Mouse (Mus musculus): ENCODE measurements at regions not wholly inside any gene's neighbourhood (a gene's known extent, or its start where the extent isn't known, plus 50 kb on each side); places are given as distances from the start of the nearest gene placed in this dataset.

DNA sequence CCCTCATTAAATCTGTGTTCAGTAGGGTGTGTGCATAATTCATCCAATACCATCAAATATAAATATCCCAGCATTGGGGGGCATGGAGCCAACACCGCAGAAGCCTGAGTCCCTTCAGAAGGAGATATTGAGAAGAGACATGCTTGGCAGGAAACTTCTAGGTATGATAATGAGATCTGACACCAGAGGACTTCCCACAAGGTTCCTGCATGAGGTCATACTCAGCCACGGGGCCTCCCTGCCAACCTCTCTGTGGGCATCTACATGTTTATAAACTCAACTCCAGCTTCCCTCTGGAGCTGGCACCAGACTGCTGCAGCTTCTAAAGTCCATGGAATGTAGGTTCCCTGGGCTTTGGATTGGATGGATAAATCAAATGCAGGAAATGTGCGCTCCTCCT lies 587.4 kb upstream of the Kdm8 start:
- DNase-seq (ENCODE audit: low spot score in 2 of 2), result no peak

DNA sequence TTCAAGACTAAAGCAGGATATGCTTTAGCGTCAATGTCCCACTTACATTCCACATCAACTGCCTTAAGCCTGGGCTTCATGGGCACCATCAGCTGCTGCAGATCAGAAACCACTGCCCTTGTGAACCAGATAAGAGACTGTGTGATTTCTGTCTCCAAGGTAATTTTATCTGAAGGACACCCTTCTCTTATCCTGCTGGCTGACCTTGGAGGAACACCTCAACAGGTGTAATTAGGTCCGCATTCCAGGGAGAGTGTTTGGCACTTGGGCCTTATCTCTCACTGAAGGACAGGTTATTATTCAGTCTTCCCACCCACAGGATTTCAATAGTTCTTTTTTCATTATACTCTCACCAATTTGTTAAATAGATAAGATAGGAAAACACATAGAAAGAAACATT lies 583.1 kb upstream of the Kdm8 start:
- no peak for DNase-seq (ENCODE audit: low spot score in 2 of 2)

DNA sequence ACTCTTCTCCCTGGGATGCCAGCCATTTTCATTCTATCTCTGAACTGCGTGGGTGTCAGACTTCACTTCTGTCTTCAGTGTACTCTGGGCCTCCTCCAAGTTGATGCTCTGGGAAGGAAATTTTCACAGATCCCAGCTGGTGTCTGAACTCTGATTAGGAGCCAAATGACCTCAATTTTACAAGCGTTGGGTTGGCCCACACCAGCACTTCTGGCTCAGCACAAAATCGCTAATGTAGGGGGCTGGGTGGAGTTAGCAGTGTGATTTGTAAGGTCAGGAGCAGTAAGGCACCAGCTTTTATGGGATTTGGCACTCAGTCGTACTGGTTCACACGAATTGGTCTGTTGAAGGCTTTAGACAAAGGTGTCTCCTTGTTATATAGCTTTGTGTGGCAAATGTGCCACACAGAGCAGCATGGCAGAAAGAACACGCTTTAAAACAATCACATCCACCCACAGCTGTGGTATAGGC lies 576.3 kb upstream of the Kdm8 start:
- DNase-seq (ENCODE audit: low spot score in 2 of 2), result peak; percentile 49 to 70

DNA sequence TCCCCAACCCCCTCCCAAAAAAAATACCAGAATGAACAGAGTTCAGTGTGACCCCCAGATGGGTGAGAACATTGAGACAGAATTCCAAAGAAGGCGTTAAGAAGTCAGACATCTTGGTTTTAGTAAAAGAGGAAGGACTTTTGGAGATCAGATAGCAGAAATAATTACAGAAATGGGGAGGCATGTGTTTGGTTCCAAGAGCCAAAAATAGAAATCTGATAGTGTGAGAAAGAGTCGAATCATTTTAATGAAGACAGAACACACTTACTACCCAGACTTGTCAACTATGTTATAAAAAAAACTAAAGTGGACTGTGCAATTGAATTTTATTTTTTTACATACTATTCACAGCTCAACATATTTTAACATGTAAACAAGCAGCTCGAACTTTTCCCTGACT lies 575.9 kb upstream of the Kdm8 start:
- DNase-seq (ENCODE audit: low spot score in 2 of 2), result no peak

DNA sequence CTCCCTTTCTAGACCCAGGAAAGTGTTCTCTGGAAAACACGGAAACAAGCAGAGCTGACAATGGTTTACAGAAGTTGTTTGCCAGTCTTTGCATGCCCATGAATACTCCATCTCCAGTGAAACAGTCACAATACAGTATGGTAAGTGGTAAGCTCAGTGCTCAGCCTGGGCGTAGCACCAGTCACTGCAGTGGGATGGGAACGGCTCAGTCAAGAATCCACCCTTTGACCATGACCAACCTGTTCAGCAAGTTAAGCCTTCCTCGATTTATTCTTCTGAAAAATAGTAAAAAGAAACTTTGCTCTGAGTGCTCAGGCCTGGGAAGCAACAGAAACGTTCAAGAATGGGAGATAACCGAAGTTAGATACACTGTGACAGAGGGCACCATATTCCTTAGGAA lies 563.7 kb upstream of the Kdm8 start:
- no peak for DNase-seq (ENCODE audit: low spot score in 2 of 2)

DNA sequence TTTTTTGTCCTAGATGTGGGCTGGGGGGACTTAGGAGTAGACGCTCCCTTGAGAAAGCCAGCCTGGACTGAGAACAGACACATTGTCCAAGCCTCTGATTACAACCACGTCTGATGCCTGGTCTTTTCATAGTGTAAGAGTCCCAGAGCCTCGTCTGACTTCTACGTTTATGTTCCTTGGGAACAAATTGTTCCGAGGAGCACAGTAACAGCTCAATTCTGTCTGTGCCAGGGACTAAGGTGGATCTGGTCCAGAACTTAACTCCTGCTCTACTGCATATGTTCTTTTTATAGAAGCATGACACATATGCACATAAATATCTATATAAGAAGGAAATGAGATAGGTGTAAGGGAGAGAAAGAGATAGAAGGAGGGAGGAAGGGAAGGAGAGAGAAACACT lies 537.2 kb upstream of the Kdm8 start:
- no peak for DNase-seq (ENCODE audit: low spot score in 2 of 2)

DNA sequence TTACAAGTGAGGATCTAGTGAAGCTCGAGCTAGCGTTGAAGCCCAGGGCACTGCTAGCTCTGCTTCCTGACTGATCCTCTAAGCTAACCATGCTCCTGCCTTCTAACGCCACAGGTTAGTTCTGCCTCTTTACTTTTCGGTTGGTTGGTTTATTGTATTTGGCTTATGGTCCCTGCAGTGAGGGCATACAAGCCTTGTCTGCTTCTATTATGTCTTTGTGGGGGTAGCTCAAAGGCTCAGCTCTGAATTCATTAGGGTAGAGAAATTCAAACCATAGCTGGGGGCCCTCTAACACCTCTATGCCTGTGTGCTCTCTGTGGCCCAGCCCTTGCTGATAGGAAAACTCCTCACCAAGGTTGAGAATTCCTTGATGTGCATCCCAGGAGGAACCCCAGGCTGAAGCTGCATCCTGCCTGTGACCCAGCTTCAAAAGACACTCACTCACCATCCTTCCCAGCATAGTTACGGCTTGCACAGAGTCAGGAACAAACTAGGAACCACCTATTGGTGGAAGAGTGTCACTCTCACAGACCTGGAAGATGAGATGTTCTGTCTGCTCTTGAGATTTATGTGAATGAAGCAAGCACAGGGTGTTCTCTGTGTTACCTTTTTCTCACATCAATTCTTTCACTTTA lies 536.7 kb upstream of the Kdm8 start:
- no peak for DNase-seq (ENCODE audit: low spot score in 2 of 2)

DNA sequence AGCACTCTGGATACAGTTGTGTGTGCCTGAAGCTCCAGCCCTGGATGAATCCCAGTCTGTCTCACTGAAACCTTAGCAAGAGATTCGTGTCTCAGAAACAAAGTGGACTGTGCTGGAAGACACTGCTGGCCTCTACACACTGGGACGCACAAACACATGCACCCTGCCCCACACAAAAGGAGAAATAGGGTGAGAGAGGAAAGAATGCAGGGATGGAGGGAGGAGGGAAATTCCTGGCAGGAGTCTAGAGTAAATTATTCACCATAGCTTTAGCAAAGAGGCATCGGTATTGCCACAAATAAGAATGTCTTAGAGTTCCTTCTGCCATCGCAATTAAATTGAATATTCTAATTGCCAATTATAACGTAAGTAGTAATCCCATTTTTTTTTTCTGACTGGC lies 530.4 kb upstream of the Kdm8 start:
- no peak for DNase-seq (ENCODE audit: low spot score in 2 of 2)

DNA sequence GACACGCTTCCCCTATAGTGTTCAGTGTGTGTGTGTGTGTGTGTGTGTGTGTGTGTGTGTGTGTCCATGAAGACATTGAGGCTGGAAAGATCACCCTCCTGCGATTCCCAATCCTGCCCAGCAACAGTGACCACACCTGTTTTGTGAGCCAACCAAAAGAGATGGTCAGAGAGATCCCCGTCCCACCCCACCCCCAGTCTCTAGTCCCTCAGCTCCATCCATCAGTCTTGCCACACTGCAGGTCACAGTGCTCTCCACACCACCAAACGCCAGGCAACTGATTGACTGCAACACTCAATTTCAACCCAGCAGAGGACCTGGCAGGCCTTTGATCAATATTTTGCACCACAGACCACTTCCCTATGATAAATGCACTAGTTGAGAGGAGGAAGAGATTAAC lies 530.0 kb upstream of the Kdm8 start:
- no peak for DNase-seq (ENCODE audit: low spot score in 2 of 2)

DNA sequence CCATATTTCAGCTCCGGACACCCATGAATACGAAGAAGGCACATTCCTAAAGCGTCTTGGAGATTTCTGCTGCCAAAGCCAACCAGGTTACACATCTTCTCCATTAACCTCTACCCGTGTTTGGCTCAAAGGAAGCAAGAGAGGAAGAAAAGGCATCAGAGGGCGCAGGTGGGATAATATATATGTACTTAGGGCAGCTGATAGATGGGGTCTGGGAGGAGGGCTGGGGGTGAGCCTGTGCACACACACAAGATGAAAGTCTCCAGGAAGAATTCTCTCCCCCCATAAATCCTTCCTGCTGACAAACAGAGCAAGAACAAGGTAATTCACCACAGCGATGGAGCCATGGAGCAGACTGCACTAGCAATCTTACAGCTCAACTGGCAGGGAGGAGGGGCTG lies 529.5 kb upstream of the Kdm8 start:
- no peak for DNase-seq (ENCODE audit: low spot score in 2 of 2)

DNA sequence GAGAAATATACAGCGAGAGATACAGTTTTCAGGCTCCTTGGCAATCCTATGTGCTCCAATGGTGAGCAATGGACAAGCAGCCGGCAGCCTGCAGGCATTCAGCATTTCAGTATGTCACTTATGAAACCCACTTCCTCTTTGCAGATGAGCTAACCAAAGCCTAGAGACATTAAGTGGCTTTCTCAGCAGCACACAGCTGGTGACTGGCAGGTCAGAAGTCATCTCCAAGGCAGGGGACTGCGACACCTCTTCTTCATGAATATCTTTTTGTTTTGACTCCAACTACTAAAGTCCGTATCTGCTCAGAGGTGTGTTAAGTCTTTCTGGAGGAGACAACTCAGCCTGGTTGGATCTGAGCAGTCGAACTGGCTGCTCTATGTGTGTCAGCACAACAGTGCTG lies 528.8 kb upstream of the Kdm8 start:
- DNase-seq (ENCODE audit: low spot score in 2 of 2), result no peak

DNA sequence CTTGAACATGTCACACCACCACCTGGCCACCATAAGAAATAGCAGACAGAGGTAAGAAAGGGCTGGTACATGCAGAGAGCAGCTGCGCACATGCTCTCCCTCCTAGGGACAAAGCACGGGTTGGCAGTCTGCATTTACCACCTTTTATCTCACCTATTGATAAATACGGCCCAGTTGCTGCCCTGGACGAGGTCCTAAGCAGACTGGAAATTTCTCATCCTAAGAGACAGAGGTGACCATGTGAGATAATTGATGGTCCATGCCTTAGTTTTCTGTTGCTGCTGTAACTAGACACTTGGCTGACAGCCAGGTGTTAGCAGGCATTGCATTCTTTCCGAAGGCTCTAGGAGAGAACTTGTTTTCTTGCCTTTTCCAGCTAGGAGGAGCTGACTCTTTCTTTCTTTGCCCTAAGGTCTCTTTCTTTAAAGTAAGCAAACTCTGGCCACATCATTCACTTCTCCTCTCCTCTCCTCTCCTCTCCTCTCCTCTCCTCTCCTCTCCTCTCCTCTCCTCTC lies 526.8 kb upstream of the Kdm8 start:
- no peak for DNase-seq (ENCODE audit: low spot score in 2 of 2)

DNA sequence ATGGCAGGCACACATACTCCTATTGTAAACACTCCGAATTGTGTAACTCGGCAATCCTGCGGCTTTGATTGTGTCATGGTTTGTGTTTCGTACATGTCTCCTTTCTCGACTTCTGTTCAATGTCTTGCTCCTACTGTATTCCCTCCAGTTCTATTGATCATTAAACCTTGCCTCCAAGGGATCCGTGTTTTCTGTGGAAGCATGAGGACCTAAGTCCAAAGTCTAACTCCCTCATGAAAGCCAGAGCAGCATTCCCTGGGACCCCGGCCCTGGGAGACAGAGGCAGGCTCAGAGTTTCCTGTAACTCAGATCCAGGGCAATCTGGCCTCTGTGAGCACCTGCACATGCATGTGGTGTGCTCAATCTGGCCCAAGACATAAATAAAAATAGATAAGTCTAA lies 521.7 kb upstream of the Kdm8 start:
- DNase-seq (ENCODE audit: low spot score in 2 of 2), result no peak

DNA sequence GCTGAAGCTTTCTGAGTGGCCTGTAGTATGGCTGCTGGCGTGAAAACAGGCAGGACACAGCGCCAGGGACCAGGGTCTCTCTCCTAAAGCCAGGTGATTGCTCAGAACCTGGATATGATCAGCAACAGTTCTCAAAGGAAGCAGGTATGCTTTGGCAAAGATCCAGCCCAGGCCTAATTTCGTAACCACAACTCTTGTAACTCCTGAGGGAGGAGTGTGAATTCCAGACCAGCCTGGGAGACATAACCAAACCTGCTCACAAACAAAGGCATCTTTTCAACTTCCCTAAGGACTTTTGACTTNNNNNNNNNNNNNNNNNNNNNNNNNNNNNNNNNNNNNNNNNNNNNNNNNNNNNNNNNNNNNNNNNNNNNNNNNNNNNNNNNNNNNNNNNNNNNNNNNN lies 510.9 kb upstream of the Kdm8 start:
- DNase-seq (ENCODE audit: low spot score in 2 of 2), result peak in 1 of 2 experiments; percentile 1

DNA sequence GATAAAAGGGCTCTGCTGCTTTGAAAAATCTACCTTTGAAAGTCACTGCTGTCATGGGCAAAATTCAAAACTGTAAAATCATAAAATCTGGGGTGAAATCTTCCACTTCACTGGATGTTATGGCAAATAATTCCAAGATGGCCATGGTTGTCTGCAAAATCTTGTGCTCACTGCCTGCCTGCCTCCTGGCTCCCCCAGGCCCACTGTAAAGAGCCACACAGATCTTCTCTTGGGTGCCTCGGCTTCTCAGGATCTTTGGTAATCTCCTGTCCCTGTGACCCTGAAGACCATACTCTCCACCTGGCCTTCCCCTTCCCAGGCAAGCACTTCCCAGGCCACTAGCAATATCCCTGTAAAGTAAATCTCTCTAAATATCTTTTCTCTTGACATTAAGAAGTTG lies 505.1 kb upstream of the Kdm8 start:
- no peak for DNase-seq (ENCODE audit: low spot score in 2 of 2)

DNA sequence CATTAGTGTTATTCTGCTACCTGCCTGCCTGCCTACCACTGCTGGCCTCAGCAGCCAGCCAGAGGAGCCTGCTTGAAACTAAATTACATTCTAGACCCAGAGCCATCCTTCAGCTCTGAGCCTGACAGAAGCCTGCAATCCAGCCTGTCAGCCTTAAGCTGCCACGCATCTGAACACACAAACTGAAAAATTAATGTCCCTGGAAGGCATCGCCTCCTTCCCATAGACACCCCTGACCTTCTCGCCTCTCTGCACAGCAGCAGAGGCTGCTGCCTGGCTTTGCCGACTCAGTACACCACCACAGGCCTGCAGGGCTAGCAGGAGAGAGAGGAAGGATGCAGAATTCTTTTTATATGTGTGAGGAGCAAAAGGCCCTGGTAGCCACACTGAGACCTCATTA lies 502.9 kb upstream of the Kdm8 start:
- no peak for DNase-seq (ENCODE audit: low spot score in 2 of 2)

DNA sequence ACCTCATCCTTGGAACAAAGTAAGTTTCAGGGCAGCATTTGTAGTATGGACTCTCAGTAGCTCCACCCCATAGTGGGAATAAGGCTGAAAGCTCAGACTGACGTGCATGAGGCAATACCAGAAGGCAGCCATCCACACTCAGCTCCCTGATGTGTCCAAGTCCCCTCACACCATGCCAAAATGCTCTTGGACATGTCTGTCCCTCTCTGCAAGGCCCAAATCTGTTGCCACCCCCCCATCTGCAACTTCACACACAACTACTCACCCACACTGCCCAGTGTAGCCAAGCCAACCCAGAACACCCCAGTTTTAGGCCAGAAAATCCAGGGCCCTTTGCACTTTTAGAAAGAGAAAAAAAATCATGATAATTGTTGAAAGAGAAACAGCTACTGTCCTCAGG lies 498.1 kb upstream of the Kdm8 start:
- DNase-seq (ENCODE audit: low spot score in 2 of 2), result no peak

DNA sequence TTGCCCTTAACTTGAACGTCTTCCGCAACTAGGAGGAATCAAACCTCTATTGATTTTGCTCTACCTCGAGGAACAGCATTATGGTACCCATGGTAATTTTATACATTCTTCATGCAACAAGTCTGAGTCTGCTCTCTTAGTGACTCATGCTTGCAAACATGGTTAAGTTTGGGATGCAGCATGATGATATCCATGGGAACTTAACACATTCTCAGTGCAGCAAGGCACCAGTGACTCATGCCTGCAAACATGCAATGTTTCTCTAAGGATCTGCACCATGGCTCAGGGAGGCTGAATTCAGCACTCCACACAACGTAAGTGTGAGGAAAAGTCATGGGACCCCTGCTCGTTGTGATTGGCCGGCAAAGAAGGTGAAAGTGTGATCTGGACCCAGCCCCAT lies 487.1 kb upstream of the Kdm8 start:
- no peak for DNase-seq (ENCODE audit: low spot score in 2 of 2)

DNA sequence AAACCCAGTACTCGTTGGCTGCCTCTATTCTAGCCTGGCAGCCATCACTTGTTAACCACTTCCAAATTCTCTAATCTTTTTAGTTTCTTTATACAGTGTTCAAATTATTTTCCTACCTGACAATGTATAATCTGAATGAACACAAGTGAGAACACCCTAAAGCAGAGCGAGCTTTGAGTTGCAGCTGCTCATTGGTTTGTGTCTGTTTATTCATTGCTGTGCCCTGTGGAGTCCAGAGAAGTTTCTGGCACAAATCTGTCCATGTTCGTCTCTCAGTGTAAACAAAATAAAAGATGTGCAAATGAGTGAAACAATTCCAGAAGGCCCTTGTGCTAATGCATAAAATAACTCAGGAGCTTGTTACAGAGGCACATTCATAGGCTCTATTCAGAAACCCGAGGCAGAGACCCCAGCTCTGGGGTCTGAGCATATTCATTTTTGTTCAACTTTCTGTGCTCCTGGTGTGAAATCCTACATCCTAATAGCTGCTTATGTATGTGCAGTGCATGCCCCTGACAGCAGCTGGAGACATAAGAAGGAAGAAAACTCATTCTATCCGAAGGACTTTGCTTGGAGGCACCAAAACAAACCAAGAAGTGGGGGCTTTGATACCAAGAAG lies 469.5 kb upstream of the Kdm8 start:
- no peak for DNase-seq (ENCODE audit: low spot score in 2 of 2)

DNA sequence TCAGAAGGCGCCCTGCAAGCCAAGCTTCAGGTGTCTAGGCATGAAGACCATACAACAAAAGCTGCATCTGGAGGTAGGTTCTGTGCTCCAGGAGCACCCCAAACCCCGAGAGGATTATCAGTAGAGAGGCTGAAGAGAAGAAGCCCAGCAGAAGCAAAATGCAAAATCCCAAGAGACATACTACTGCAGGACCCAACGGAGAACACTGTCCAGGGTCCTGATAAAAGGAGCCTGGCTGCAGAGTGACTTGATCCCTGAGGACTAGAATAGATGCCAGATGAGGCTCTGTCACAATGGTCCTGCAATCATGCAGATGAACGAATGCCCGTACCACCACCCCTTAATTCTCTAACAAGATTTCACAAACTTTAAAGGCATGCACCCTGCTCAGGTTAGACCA lies 455.0 kb upstream of the Kdm8 start:
- DNase-seq (ENCODE audit: low spot score in 2 of 2), result no peak

DNA sequence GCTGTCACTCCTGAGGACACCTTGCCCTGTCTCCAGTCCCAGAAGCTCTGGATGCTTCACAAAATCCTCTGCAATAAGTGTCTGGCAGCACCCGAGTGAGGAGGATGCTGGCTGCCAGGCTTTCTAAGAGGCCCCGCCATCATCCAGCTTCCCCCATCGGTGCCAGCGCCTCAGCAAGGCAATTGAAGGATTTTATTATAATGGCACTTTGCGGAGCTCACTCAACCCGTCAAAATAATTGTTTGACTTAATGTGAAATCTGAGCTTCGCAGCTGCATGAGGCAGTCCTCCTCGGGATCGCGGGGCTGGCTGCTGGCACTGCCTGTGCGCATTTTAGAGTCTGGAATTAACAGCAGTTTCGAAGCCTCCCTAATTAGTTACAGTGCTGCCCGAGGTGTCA lies 453.8 kb upstream of the Kdm8 start:
- no peak for DNase-seq (ENCODE audit: low spot score in 2 of 2)

DNA sequence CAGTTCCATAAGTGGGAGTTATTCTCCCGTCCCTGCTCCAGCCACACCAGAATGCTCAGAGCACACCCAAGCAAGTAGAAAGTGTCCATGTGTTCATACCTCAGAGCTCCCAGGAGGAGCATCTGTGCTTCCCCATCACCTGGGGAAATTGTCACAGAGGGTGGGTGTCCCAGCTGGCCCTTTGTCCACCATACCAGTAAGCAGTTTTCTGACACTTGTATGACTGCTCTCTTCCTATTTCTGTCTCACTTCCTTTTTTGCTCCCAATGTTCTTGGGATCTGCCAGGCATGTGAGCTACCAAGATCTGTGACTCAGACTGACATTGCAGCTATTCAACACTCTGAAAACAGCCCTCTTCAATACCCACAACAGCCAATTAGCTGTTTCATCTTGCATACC lies 447.9 kb upstream of the Kdm8 start:
- no peak for DNase-seq (ENCODE audit: low spot score in 2 of 2)

DNA sequence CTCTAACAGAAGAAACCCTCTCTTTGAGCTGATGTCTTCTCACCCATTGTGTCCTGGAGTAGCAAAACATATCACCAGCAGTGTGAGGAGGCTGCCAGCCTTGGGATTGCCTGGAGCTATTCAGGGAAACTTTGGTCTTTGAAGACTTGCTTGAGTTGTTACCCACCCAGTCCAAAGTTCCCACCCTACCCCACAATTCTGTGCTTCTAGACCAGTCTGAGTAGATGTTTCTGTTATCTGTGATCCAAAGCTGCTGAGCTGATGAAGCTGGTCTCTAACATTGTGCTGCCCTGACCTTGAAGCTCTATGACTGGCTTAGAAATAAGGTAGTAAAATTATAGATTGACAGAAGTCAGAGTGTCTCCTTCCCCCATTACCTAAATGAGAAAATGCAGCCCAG lies 443.8 kb upstream of the Kdm8 start:
- no peak for DNase-seq (ENCODE audit: low spot score in 2 of 2)

DNA sequence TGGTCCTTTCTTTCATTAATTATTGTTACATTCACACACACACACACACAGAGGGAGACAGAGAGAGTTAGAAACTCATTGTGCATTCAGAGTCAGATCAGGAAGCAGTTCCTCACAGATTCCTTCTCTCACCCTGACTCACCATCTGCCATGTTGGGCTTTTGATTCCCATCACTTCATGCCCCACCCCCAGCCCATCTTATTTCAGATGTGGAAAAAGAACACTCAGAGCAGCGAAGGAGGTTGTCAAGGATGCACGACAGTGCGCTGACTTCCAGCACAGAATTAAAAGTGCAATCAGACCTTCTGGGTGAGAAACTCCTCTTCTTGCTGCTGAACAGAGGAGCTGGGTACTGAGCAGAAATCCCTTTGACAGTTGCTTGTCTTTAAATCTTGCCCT lies 438.8 kb upstream of the Kdm8 start:
- DNase-seq (ENCODE audit: low spot score in 2 of 2), result no peak
